Mouse (Mus musculus): Measurements from ENCODE around the gene Rbm19. TPM values are rescaled to one million over a fixed set of nuclear protein-coding genes. Genes with fewer than 3 reads are reported as not detected.

Gene Rbm19
- 37.7 TPM for polyA plus RNA-seq (2017; shearing (Covaris generic))

GRCm38 (mm10) chr5:120116261-120117050, at the start of gene Rbm19:
Gene Rbm19, plus strand, starts transcription at chr5:120116465.

All from effector memory CD4-positive, alpha-beta T cell, adult 7 months (primary cell).